Mouse (Mus musculus) Patski (cell line): ENCODE data around the gene Rdh13. TPM values are rescaled to one million over a fixed set of nuclear protein-coding genes. Genes with fewer than 3 reads are reported as not detected.
"Not testable (repeated sequence)": the region's sequence is repeated elsewhere in the genome, so short reads cannot be mapped to it uniquely, and the experiment has no call there.

ENCODE experiments used
- ATAC-seq: fragments of 100-300 bp; one replicate; pipeline ENCODE4 v1.8.0; 2021
- CTCF ChIA-PET: fragments of 350-600 bp; sonication (Branson Sonifier 250); formaldehyde crosslinking; loops from one replicate; lab custom pipeline; 2022; ENCODE audit warnings: inconsistent platforms; lab: Charles Lee
- POLR2A ChIA-PET: fragments of 350-600 bp; sonication (Branson Sonifier 250); formaldehyde crosslinking; loops from one replicate; lab custom pipeline; 2022; ENCODE audit warnings: antibody characterized with exemption, inconsistent platforms; lab: Charles Lee
- DNase-seq: peaks from one replicate; pipeline ENCODE4 v3.0.0-alpha.2; 2011; ENCODE audit warnings: low read depth, low spot score
- H3K27me3 ChIP-seq: fragments of 371-371 bp; one replicate; pipeline ENCODE4 v1.5.1; 2021
- CTCF ChIP-seq: fragments of 100-300 bp; IDR thresholded peaks from one replicate; pipeline ENCODE4 v1.5.1; 2021
- in situ Hi-C: fragments of 300-500 bp; cut with MboI; formaldehyde crosslinking; loops from 3 replicates; pipeline ENCODE4 v1.11.1; 2018; ENCODE audit warnings: low pct_unique_long_range_greater_than_20kb, mixed read lengths
- polyA plus RNA-seq: library from polyadenylated mRNA; unstranded; gene quantifications from one replicate; pipeline ENCODE4 v1.2.3, GENCODE M21; 2021

Rdh13 gene
- polyA plus RNA-seq, 1 experiment from 2014 or later, result 45.3 TPM

GRCm38 (mm10) chr7:4440549-4440948 is 4.9 kb downstream of the Rdh13 start:
- ATAC-seq, result peak; percentile 42
- no peaks in the 10 kb centered on the region for H3K27me3 ChIP-seq
- no peak for TF ChIP-seq CTCF
- no peak for DNase-seq
- ChIA-PET POLR2A (interaction anchor here (1.5 kb wide), 1 partner anchor 13 kb away, joined by 4 read pairs; no protein-coding TSS in a partner anchor), CTCF (interaction anchor here (1.8 to 3.0 kb wide), 3 partner anchors 9 to 13 kb away, joined by 7 to 17 read pairs (median 11); no protein-coding TSS in a partner anchor)
- in situ Hi-C loops, result loop anchor here (25.0 kb wide), 1 partner anchor 1153 kb away; the partner anchor contains the start of genes Myadm and Prkcg

GRCm38 (mm10) chr7:4437721-4438120 is 7.7 kb downstream of the Rdh13 start:
- DNase-seq (no peak), ATAC-seq (no peak)
- in situ Hi-C loops, result loop anchor here (25.0 kb wide), 1 partner anchor 1150 kb away; the partner anchor contains the start of genes Myadm and Prkcg
- ChIA-PET POLR2A (no interaction called here), CTCF (interaction anchor here (2.1 kb wide), 1 partner anchor 10 kb away, joined by 15 read pairs; no protein-coding TSS in a partner anchor)
- H3K27me3 ChIP-seq, result no peaks in the 10 kb centered on the region
- no peak for TF ChIP-seq CTCF

GRCm38 (mm10) chr7:4432026-4432425 is 13.4 kb downstream of the Rdh13 start:
- H3K27me3 ChIP-seq, result no peaks in the 10 kb centered on the region
- ChIA-PET POLR2A (no interaction called here), CTCF (interaction anchor here (1.1 to 2.5 kb wide), 4 partner anchors 9 to 724 kb away, joined by 3 to 17 read pairs (median 4); no protein-coding TSS in a partner anchor)
- no peak for ATAC-seq
- no peak for TF ChIP-seq CTCF
- in situ Hi-C loops, result loop anchor here (25.0 kb wide), 1 partner anchor 1145 kb away; the partner anchor contains the start of genes Myadm and Prkcg
- DNase-seq, result no peak

GRCm38 (mm10) chr7:4431548-4431947 is 13.9 kb downstream of the Rdh13 start:
- ATAC-seq, result no peak
- POLR2A ChIA-PET, result no interaction called here
- DNase-seq, result no peak
- H3K27me3 ChIP-seq, result no peaks in the 10 kb centered on the region
- peak; percentile 91 for TF ChIP-seq CTCF
- CTCF ChIA-PET, result interaction anchor here (0.9 to 2.5 kb wide), 6 partner anchors 10 to 724 kb away, joined by 3 to 17 read pairs (median 4); no protein-coding TSS in a partner anchor
- in situ Hi-C loops, result loop anchor here (25.0 kb wide), 1 partner anchor 1144 kb away; the partner anchor contains the start of genes Myadm and Prkcg

DNA sequence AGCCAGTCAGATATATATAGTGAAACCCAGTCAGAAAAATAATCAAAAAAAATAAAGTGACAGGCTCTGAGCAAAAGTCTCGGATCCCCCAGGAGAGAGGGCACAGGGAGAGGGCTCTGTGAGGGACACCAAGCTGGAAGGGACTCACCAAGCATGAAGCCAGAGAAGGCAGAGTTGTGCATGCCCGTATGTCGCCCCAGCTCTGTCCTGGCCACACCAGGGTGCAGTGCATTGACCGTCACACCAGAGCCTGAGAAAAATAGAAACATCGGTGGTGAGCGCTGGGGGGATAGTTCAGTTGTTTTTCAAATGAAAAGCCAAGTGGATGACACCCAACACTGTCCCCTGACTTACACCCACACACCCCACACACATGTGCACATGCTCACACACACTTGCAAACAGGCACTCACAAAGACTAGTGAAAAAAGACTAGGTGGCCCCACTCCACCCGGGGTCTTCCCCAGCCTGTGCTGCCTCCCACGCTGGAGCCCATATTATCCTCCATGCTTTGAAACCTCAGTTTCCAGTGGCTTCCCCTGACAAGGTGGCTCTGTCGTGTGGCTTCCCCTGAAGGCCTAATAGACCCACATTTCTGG is 15.1 kb downstream of the Rdh13 start:
- no peak for DNase-seq
- CTCF ChIA-PET, result interaction anchor here (0.9 to 1.5 kb wide), 3 partner anchors 14 to 284 kb away, joined by 3 to 4 read pairs (median 3); no protein-coding TSS in a partner anchor

DNA sequence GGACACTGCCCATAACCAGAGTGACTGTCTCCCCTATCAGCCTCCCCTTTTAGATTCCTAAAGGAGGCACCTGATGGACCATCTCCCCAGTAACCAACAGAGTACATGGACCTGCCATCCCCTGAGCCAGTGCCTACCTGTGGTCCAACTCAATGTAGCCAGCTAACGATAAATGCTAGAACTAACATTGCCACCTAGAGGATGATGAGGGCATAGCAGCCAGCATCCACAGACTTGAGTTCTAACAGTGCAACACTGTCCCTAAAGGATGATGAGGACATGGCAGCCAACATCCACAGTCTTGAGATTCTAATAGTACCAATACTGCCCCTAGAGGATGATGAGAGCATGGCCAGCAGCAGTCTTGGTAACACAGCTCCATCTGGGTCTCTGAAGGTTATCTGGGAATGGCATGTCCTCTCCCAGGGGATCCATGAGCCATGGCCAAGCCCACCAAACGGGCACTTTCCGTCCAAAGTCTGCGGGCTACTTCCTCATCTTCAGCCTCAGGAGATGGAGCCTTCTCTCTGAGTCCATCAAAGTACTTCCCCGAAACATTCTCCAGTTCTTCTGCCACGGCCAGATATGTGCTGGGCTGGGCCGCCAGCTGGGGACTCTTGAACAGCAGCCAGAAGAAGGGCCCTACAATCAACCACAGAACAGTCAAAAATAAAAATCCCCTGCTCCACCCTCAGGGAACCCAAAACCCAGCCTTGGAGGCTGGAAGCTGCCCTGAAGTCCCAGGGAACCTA is 18.1 kb downstream of the Rdh13 start:
- in situ Hi-C loops, result loop anchor here (5.0 to 25.0 kb wide), 2 partner anchors 300 to 1140 kb away; partner anchors contain the start of genes Myadm and Prkcg
- ChIA-PET POLR2A (interaction anchor here (0.6 to 1.6 kb wide), 2 partner anchors 14 to 734 kb away, joined by 3 to 4 read pairs; partner anchors contain the start of gene Tsen34), CTCF (interaction anchor here (0.7 to 1.7 kb wide), 21 partner anchors 9 to 324 kb away, joined by 3 to 15 read pairs (median 3); partner anchors contain the start of genes Leng8, Leng9 and Rdh13)
- peak; percentile 99 for ATAC-seq
- TF ChIP-seq CTCF, result peak; percentile 99
- H3K27me3 ChIP-seq, result no peaks in the 10 kb centered on the region
- peak; percentile 77 for DNase-seq

More for the DNA sequence above, 15.1 kb downstream of the Rdh13 start:
- no peak for TF ChIP-seq CTCF
- ATAC-seq, result no peak
- in situ Hi-C loops, result loop anchor here (25.0 kb wide), 1 partner anchor 1143 kb away; the partner anchor contains the start of genes Myadm and Prkcg
- H3K27me3 ChIP-seq, result no peaks in the 10 kb centered on the region
- POLR2A ChIA-PET, result no interaction called here

- ChIA-PET POLR2A (no interaction called here), CTCF (no interaction called here)
- H3K27me3 ChIP-seq, result no peaks in the 10 kb centered on the region
- no peak for DNase-seq
- ATAC-seq, result no peak
- no peak for TF ChIP-seq CTCF
- in situ Hi-C loops, result no loop called here
Observed at GRCm38 (mm10) chr7:4420230-4420629, 25.2 kb downstream of the Rdh13 start.

DNA sequence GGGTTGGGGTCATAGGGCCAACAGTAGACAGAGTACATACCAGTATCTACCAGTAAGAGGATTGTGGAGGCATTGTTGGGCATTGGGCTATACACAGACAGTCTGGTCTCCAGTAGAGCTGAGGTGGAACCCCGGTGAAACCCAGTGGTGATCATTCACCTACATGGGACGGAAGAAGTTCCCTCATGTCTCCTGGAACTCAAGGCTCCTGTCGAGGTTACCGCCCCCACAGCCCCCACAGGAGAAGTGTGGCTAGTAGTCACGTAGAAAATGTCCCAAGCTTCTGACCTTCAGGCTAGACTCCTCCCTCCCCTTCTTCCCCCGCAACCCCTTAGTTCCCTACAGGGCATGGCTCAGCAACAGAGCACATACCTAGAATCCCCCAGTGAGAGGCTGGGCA is 25.8 kb downstream of the Rdh13 start:
- in situ Hi-C loops, result no loop called here
- no peak for TF ChIP-seq CTCF
- ATAC-seq (no peak), DNase-seq (no peak)
- ChIA-PET CTCF (no interaction called here), POLR2A (no interaction called here)
- no peaks in the 10 kb centered on the region for H3K27me3 ChIP-seq

- H3K27me3 ChIP-seq, CTCF ChIA-PET, DNase-seq, POLR2A ChIA-PET, in situ Hi-C loops, ATAC-seq: not testable (repeated sequence)
Observed at GRCm38 (mm10) chr7:4412406-4412805, 33.0 kb downstream of the Rdh13 start.

DNA sequence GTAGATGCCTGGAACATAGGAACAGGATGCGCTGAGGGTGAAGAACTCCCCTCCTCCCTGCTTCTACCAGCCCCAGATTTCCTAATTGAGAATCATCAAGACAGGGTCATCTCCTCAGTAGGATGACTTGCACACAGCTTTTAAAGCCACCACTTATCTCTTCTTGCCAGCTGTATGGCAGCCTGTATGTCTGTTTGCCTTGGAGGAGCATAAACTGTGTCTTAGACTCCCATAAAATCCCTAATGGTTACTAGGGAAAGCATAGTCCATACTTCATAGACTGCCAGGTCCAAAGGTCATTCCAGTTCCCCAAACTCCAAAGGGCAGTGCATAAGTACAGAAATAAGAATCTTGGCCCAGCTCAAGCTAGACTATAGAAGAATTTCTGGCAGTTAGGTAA is 47.7 kb downstream of the Rdh13 start, which contains the start of gene Gp6:
Gp6 (minus strand) TSS at position 15 of the 400 bp plus-strand sequence.
- ChIA-PET POLR2A (no interaction called here), CTCF (no interaction called here)
- peaks cover 13% of the 10 kb centered on the region for H3K27me3 ChIP-seq
- TF ChIP-seq CTCF, result no peak
- no peak for DNase-seq
- ATAC-seq, result no peak
- in situ Hi-C loops, result no loop called here

Other genes with a start within 250 kb of the Rdh13 start
- gene Lilra5, start 207.9 kb downstream of the Rdh13 start, polyA plus RNA-seq, result not detected
- not detected for gene Ncr1, start 107.9 kb downstream of the Rdh13 start, polyA plus RNA-seq
- gene Gp6, start 47.9 kb downstream of the Rdh13 start, polyA plus RNA-seq, result not detected
- gene Eps8l1, start 15.0 kb upstream of the Rdh13 start, polyA plus RNA-seq, result 0.04 TPM
- gene Ppp1r12c, start 56.0 kb upstream of the Rdh13 start, polyA plus RNA-seq, result 85.2 TPM
- gene Tnnt1, start 70.7 kb upstream of the Rdh13 start, polyA plus RNA-seq, result not detected
- gene Tnni3, start 78.6 kb upstream of the Rdh13 start, polyA plus RNA-seq, result 0.33 TPM
- 1.9 TPM for gene Dnaaf3, start 86.8 kb upstream of the Rdh13 start, polyA plus RNA-seq
- gene Syt5, start 101.9 kb upstream of the Rdh13 start, polyA plus RNA-seq, result 0.12 TPM
- not detected for gene Ptprh, start 158.4 kb upstream of the Rdh13 start, polyA plus RNA-seq
- 2.6 TPM for gene Tmem86b, start 185.8 kb upstream of the Rdh13 start, polyA plus RNA-seq
- 82.6 TPM for gene Ppp6r1, start 213.4 kb upstream of the Rdh13 start, polyA plus RNA-seq
- gene Hspbp1, start 239.4 kb upstream of the Rdh13 start, polyA plus RNA-seq, result 80.2 TPM
- gene Brsk1, start 245.0 kb upstream of the Rdh13 start, polyA plus RNA-seq, result 27.9 TPM